ENCODE assay signal across 9 mouse cellular contexts in the genomic region with DNA sequence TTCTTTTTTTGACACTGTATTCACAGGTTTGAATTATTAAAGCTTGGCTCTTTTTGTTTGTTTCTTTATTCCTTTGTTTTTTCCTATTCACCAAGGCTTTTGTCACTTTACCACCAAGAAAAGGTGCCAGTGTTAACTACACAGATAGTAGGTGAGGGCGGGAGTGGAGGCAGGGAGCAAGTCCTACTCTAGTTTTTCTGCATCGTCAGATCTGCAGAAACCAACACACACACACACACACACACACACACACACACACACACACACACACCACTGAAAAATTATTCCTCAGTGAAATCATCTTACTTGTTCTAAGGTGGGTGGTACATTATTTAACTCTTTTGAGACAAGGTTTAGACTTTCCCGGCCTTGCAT.
DNase-seq lines count a peak whose midpoint lies in the region; ATAC-seq lines count a peak whose summit lies in the region.
"Had no signal": no experiment of that assay in that cellular context is flagged by ENCODE, and none has a peak within 500 bp of the region (broad histone marks: within the 10 kb centered on the region; RNA-seq: fewer than 3 reads in every experiment).

No protein-coding gene starts in this region.

- 0 out of 2 replicates have a peak, but pooled peaks cover 5% of the 10 kb centered on the region for H3K4me1 ChIP-seq in heart, embryonic 10.5 days
- peaks cover 5% of the 10 kb centered on the region; the same call in 1 of the 2 replicates for H3K4me1 ChIP-seq in lung, embryonic 16.5 days (replicated peaks; ENCODE audit: control insufficient read depth, insufficient read depth, low read length)
- H3K4me1 ChIP-seq in limb, embryonic 12.5 days (replicated peaks): no peaks in the 10 kb centered on the region
- H3K4me1 ChIP-seq in stomach, embryonic 16.5 days (ENCODE audit: control insufficient read depth, insufficient read depth, low read length): no peaks in the 10 kb centered on the region
- H3K4me1 ChIP-seq: embryonic facial prominence, embryonic 12.5 days had no signal

- intact Hi-C loops in heart, postnatal 36 days (cut with DNase I): no loop called here
- intact Hi-C loops in left cerebral cortex, postnatal 10 days (cut with DNase I): loop anchor here (10.0 kb wide), 1 partner anchor 360 kb away; a partner anchor contains a TSS

- H3K36me3 ChIP-seq in heart, embryonic 10.5 days: no peaks in the 10 kb centered on the region
- H3K36me3 ChIP-seq in lung, embryonic 16.5 days (ENCODE audit: control insufficient read depth, insufficient read depth, low read length): no peaks in the 10 kb centered on the region
- no peaks in the 10 kb centered on the region for H3K36me3 ChIP-seq in limb, embryonic 12.5 days
- no peaks in the 10 kb centered on the region for H3K36me3 ChIP-seq in stomach, embryonic 16.5 days (ENCODE audit: control insufficient read depth, insufficient read depth, low read length)
- H3K36me3 ChIP-seq: embryonic facial prominence, embryonic 12.5 days had no signal

- 74% methylated on average over 3 of the region's 3 CpGs for WGBS in heart, embryonic 10.5 days
- WGBS in lung, embryonic 16.5 days: 67% methylated on average over 3 of the region's 3 CpGs
- WGBS in limb, embryonic 12.5 days: 77% methylated on average over 3 of the region's 3 CpGs
- WGBS in stomach, embryonic 16.5 days: 52% methylated on average over 3 of the region's 3 CpGs

- no peak for DNase-seq in heart, embryonic 10.5 days (ENCODE audit: low spot score)
- DNase-seq in heart, postnatal 36 days: no peak
- no peak for DNase-seq in lung, adult 18-20 months
- no peak for DNase-seq in left cerebral cortex, postnatal 10 days (ENCODE audit: extremely low spot score in 1 of 2, low spot score in 2 of 2)
- DNase-seq in left cerebral cortex, adult 11 months (ENCODE audit: low spot score): no peak

- peak overlapping the region; percentile 64 for H3K4me3 ChIP-seq in heart, embryonic 10.5 days
- no peak overlapping the region for H3K4me3 ChIP-seq in lung, embryonic 16.5 days (ENCODE audit: low read length)
- H3K4me3 ChIP-seq in limb, embryonic 12.5 days (replicated peaks): no peak overlapping the region
- no peak overlapping the region for H3K4me3 ChIP-seq in stomach, embryonic 16.5 days (replicated peaks; ENCODE audit: low read length)

- H3K4me2 ChIP-seq in lung, embryonic 16.5 days (ENCODE audit: low read depth, low read length): peak overlapping the region; percentile 90; the same call in 1 of the 2 replicates
- H3K4me2 ChIP-seq in limb, embryonic 12.5 days: peak overlapping the region; percentile 87
- H3K4me2 ChIP-seq in stomach, embryonic 16.5 days (ENCODE audit: low read depth, low read length): peak overlapping the region; percentile 91

- no peaks in the 10 kb centered on the region for H3K27me3 ChIP-seq in heart, embryonic 10.5 days (ENCODE audit: insufficient read depth, poor library complexity, severe bottlenecking)
- H3K27me3 ChIP-seq in lung, embryonic 16.5 days (ENCODE audit: control insufficient read depth, insufficient read depth, low read depth, low read length): no peaks in the 10 kb centered on the region; the same call in 1 of the 2 replicates
- 0 out of 2 replicates have a peak, but pooled peaks cover 4% of the 10 kb centered on the region for H3K27me3 ChIP-seq in limb, embryonic 12.5 days
- no peaks in the 10 kb centered on the region for H3K27me3 ChIP-seq in stomach, embryonic 16.5 days (ENCODE audit: control insufficient read depth, insufficient read depth, low read length)

- ATAC-seq in lung, embryonic 16.5 days (ENCODE audit: low read depth): no peak
- no peak for ATAC-seq in limb, embryonic 12.5 days (ENCODE audit: insufficient number of reproducible peaks, insufficient read depth, low FRiP score, low TSS enrichment, low read depth)
- no peak for ATAC-seq in stomach, embryonic 16.5 days (ENCODE audit: insufficient read depth, low FRiP score)

- H3K27ac ChIP-seq in heart, embryonic 10.5 days: no peak overlapping the region
- H3K27ac ChIP-seq in lung, embryonic 16.5 days (ENCODE audit: low read length): no peak overlapping the region
- H3K27ac ChIP-seq in limb, embryonic 12.5 days: no peak overlapping the region
- H3K27ac ChIP-seq in stomach, embryonic 16.5 days (ENCODE audit: low read length): no peak overlapping the region
- H3K27ac ChIP-seq: embryonic facial prominence, embryonic 12.5 days had no signal

- no peaks in the 10 kb centered on the region for H3K9me3 ChIP-seq in heart, embryonic 10.5 days
- H3K9me3 ChIP-seq in lung, embryonic 16.5 days (ENCODE audit: control insufficient read depth, low read length): no peaks in the 10 kb centered on the region
- H3K9me3 ChIP-seq in limb, embryonic 12.5 days: no peaks in the 10 kb centered on the region
- no peaks in the 10 kb centered on the region for H3K9me3 ChIP-seq in stomach, embryonic 16.5 days (replicated peaks; ENCODE audit: control insufficient read depth, low read length)
- H3K9me3 ChIP-seq: embryonic facial prominence, embryonic 12.5 days had no signal

- H3K9ac ChIP-seq in lung, embryonic 16.5 days (ENCODE audit: low read length): no peak overlapping the region
- no peak overlapping the region for H3K9ac ChIP-seq in limb, embryonic 12.5 days (replicated peaks)
- H3K9ac ChIP-seq in stomach, embryonic 16.5 days (ENCODE audit: low read length): no peak overlapping the region
